Mouse (Mus musculus) erythroblast, embryonic 14.5 days (primary cell): ENCODE data around the gene Dock6.

Experiments used
- GATA1 ChIP-seq: IDR thresholded peaks from 2 replicates; pipeline ENCODE4 v1.6.1; 2012; ENCODE audit warnings: low read length, inconsistent platforms, mixed read lengths
- TAL1 ChIP-seq: IDR thresholded peaks from 3 replicates; pipeline ENCODE4 v1.6.1; 2012; ENCODE audit warnings: low read length, inconsistent platforms, mixed read lengths

- TF ChIP-seq TAL1 = no peak
- no peak for TF ChIP-seq GATA1
Observed at GRCm38 (mm10) chr9:21799010-21799350, 53.5 kb downstream of the Dock6 start.
